Mouse (Mus musculus) erythroblast, embryonic 14.5 days (primary cell): ENCODE data around the gene Rab6b.

Experiments
- GATA1 ChIP-seq: IDR thresholded peaks from 2 replicates; pipeline ENCODE4 v1.6.1; 2012; ENCODE audit warnings: low read length, inconsistent platforms, mixed read lengths
- TAL1 ChIP-seq: IDR thresholded peaks from 3 replicates; pipeline ENCODE4 v1.6.1; 2012; ENCODE audit warnings: low read length, inconsistent platforms, mixed read lengths

- TF ChIP-seq TAL1 (no peak), GATA1 (no peak)
Measured at GRCm38 (mm10) chr9:103146703-103147102, 35.1 kb downstream of the Rab6b start.
